7 mouse cellular contexts compared by ENCODE assay signal in the genomic region with DNA sequence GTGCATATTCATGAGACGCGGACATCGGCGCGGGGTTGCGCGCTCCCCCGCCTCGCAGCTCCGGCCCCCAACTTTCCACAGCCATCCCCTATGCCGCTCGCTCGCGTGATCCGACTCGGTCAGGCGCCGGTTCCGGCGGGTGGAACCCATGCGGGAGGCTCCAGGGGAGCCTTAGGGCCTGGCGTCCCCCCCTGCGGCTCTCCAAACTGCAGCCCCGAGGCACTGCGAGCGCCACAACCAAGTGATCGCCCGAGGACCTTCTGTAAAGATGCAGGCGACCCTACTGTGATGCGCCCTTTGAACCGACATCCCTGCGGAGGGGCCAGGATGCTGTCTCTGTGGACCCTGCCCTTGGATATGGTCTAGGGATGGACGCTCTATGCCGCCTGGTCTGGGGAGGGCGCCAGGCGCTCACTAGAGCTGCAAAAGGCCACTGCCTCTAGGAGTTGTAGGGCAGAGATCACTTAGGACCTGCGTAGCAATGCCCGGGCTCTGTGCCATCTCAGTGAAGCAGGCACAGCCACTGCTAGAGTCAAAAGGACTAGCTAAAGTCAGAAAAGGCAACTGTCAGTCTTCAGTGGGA. TPM values are rescaled to one million over a fixed set of nuclear protein-coding genes. Genes with fewer than 3 reads are reported as not detected.
A peak's percentile ranks its signal among the peaks of the same experiment; 100 is the strongest.
DNase-seq lines count a peak whose midpoint lies in the region; ATAC-seq and TF ChIP-seq lines count a peak whose summit lies in the region.

No protein-coding gene starts in this region.

- H3K27ac ChIP-seq in ES-E14 (ENCODE audit: insufficient read depth, low read depth, low read length, poor library complexity, severe bottlenecking) = no peak overlapping the region
- H3K27ac ChIP-seq in embryonic facial prominence, embryonic 13.5 days = no peak overlapping the region
- H3K27ac ChIP-seq in hindbrain, embryonic 15.5 days (replicated peaks) = peak overlapping the region; percentile 88
- no peak overlapping the region for H3K27ac ChIP-seq in liver, adult 2 months (replicated peaks; ENCODE audit: insufficient read depth, low read depth, low read length)

- no peaks in the 10 kb centered on the region for H3K36me3 ChIP-seq in ES-E14 (ENCODE audit: control insufficient read depth, insufficient read depth, low read length, poor library complexity, severe bottlenecking)
- no peaks in the 10 kb centered on the region for H3K36me3 ChIP-seq in embryonic facial prominence, embryonic 13.5 days
- no peaks in the 10 kb centered on the region for H3K36me3 ChIP-seq in hindbrain, embryonic 15.5 days
- H3K36me3 ChIP-seq in liver, adult 2 months (ENCODE audit: control insufficient read depth, insufficient read depth, low read length) = no peaks in the 10 kb centered on the region

- TF ChIP-seq CTCF in liver, adult 2 months (IDR thresholded peaks at IDR 0.05; ENCODE audit: low read depth, low read length) = no peak

- H3K4me2 ChIP-seq in embryonic facial prominence, embryonic 13.5 days = peak overlapping the region; percentile 88
- H3K4me2 ChIP-seq in hindbrain, embryonic 15.5 days = peak overlapping the region; percentile 96

- TF ChIP-seq POLR2A in liver, adult 2 months (IDR thresholded peaks at IDR 0.05; ENCODE audit: extremely low read depth, insufficient read depth, low read length) = no peak

- peak; percentile 33; the same call in 1 of the 2 replicates for ATAC-seq in embryonic facial prominence, embryonic 13.5 days (ENCODE audit: insufficient number of reproducible peaks, insufficient read depth, low FRiP score, low TSS enrichment, low read depth)
- ATAC-seq in hindbrain, embryonic 15.5 days (ENCODE audit: low FRiP score, low read depth) = peak; percentile 82
- ATAC-seq in erythroblast, adult 5-6 weeks (replicated peaks; ENCODE audit: low FRiP score, poor library complexity, severe bottlenecking) = no peak

- WGBS in embryonic facial prominence, embryonic 13.5 days = under 1% methylated on average over 38 of the region's 38 CpGs
- under 1% methylated on average over 38 of the region's 38 CpGs for WGBS in hindbrain, embryonic 15.5 days
- WGBS in liver, adult 2 months = 1% methylated on average over 38 of the region's 38 CpGs

- peaks cover 51% of the 10 kb centered on the region for H3K27me3 ChIP-seq in embryonic facial prominence, embryonic 13.5 days
- peaks cover 5% of the 10 kb centered on the region; the same call in 1 of the 2 replicates for H3K27me3 ChIP-seq in hindbrain, embryonic 15.5 days
- peaks cover 19% of the 10 kb centered on the region for H3K27me3 ChIP-seq in liver, adult 2 months (ENCODE audit: control insufficient read depth, insufficient read depth, low read length)

- peak overlapping the region; percentile 75 to 90 for H3K4me3 ChIP-seq in ES-E14 (ENCODE audit: insufficient read depth in 1 of 2, low read depth in 1 of 2, low read length in 2 of 2, poor library complexity in 1 of 2, severe bottlenecking in 1 of 2)
- peak overlapping the region; percentile 67 for H3K4me3 ChIP-seq in embryonic facial prominence, embryonic 13.5 days
- H3K4me3 ChIP-seq in hindbrain, embryonic 15.5 days = peak overlapping the region; percentile 89
- peak overlapping the region; percentile 45; the same call in 1 of the 2 replicates for H3K4me3 ChIP-seq in liver, adult 2 months (ENCODE audit: insufficient read depth, low read depth, low read length)

- no peak for DNase-seq in ES-E14 (ENCODE audit: low read depth, low spot score)
- DNase-seq in adrenal gland, adult 8-10 months = peak; percentile 15
- peak; percentile 62 for DNase-seq in liver, adult 2 months (ENCODE audit: extremely low read depth, low read depth, low spot score)
- peak; percentile 56 to 61 for DNase-seq in right cerebral cortex, postnatal 10 days (ENCODE audit: low spot score in 2 of 2)

- no peaks in the 10 kb centered on the region for H3K9me3 ChIP-seq in ES-E14 (ENCODE audit: control insufficient read depth, insufficient read depth, low read depth, low read length)
- H3K9me3 ChIP-seq in embryonic facial prominence, embryonic 13.5 days = no peaks in the 10 kb centered on the region
- H3K9me3 ChIP-seq in hindbrain, embryonic 15.5 days = no peaks in the 10 kb centered on the region

- H3K9ac ChIP-seq in ES-E14 (ENCODE audit: insufficient read depth, low read depth, low read length, poor library complexity, severe bottlenecking) = peak overlapping the region; percentile 65; the same call in 1 of the 2 replicates
- H3K9ac ChIP-seq in embryonic facial prominence, embryonic 13.5 days = peak overlapping the region; percentile 74
- peak overlapping the region; percentile 87 for H3K9ac ChIP-seq in hindbrain, embryonic 15.5 days
- no peak overlapping the region for H3K9ac ChIP-seq in liver, adult 2 months (ENCODE audit: low read depth, low read length)

- no peaks in the 10 kb centered on the region for H3K79me2 ChIP-seq in liver, adult 2 months (ENCODE audit: control insufficient read depth, insufficient read depth, low read length)

- in situ Hi-C loops in ES-E14 (cut with MboI; ENCODE audit: low sequenced_read_pairs in 2 of 2, unreplicated experiment in 2 of 2) = no loop called here

- H3K4me1 ChIP-seq in ES-E14 (ENCODE audit: control insufficient read depth in 2 of 2, insufficient read depth in 2 of 2, low read length in 2 of 2, poor library complexity in 1 of 2) = no peaks in the 10 kb centered on the region
- peaks cover 15% of the 10 kb centered on the region for H3K4me1 ChIP-seq in embryonic facial prominence, embryonic 13.5 days
- H3K4me1 ChIP-seq in hindbrain, embryonic 15.5 days (replicated peaks) = peaks cover 23% of the 10 kb centered on the region
- H3K4me1 ChIP-seq in liver, adult 2 months (ENCODE audit: control insufficient read depth, insufficient read depth, low read length) = no peaks in the 10 kb centered on the region

TF ChIP-seq in ES-E14, 5 proteins besides CTCF, POLR2A, EP300 and RAD21:
- TF ChIP-seq ZNF384 (IDR thresholded peaks at IDR 0.05; ENCODE audit: low read depth, low read length) (no peak), MAFK (IDR thresholded peaks at IDR 0.05; ENCODE audit: insufficient read depth, low read depth, low read length) (no peak), HCFC1 (IDR thresholded peaks at IDR 0.05; ENCODE audit: borderline replicate concordance, insufficient read depth, low read length) (no peak), ZC3H11A (IDR thresholded peaks at IDR 0.05; ENCODE audit: borderline replicate concordance, low read depth, low read length) (no peak), CHD2 (IDR thresholded peaks at IDR 0.05; ENCODE audit: low read depth, low read length) (no peak)

RNA-seq across cellular contexts. Expression of gene Clstn2, which starts 0.4 kb away (rescaled TPM):
- 0.85 and 0.89 TPM in 2 replicates for total RNA-seq in ES-E14 (2012; rRNA removed)
- total RNA-seq in adrenal gland, adult 8-10 months (2022) = 1 to 10 TPM; 4.9 to 7.1 (median 5.9) TPM
- polyA plus RNA-seq in embryonic facial prominence, embryonic 13.5 days (2015; fragmentation: Nextera tagmentation; extraction: Ambion mirVana) = 1.8 and 2.6 TPM in 2 replicates
- polyA plus RNA-seq in hindbrain, embryonic 15.5 days (2015; fragmentation: Nextera tagmentation; extraction: Ambion mirVana) = 15.1 and 15.3 TPM in 2 replicates
- total RNA-seq in liver, adult 2 months (2014; rRNA removed) = 0.28 and 0.74 TPM in 2 replicates
- 0.31 TPM in 2 replicates for polyA plus RNA-seq in liver, adult 2 months (2012; rRNA removed)
- not detected in 2 replicates for total RNA-seq in erythroblast, adult 5-6 weeks (2015; ENCODE audit: low replicate concordance)
- not detected in 2 replicates for total RNA-seq in erythroblast, adult 5-6 weeks (2017; ENCODE audit: low replicate concordance)
